In the genomic region with DNA sequence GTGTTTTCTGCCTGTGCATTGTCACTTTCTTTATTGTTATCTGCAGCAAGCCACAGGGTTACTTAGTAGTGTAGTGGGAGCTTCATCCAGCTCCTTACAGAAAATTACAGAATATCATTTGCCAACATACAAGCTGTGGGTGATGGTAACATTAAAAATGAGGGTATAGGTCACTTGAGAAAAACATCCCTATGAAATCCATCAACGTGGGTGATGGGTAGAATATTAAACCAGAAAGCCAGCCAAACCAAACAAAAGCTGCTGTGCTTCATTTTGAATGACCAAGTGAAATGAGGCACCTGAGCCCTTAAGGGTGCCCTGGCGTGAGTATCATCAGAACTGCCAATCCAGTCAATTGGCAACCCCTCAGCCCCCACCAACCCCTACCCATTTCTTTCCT, we compare ENCODE assay signal across 22 mouse cellular contexts. TPM values are rescaled to one million over a fixed set of nuclear protein-coding genes. Genes with fewer than 3 reads are reported as not detected.
DNase-seq lines count a peak whose midpoint lies in the region; ATAC-seq and TF ChIP-seq lines count a peak whose summit lies in the region.
"Had no signal": no experiment of that assay in that cellular context is flagged by ENCODE, and none has a peak within 500 bp of the region (broad histone marks: within the 10 kb centered on the region; RNA-seq: fewer than 3 reads in every experiment).

No protein-coding gene starts in this region.

- H3K9ac ChIP-seq in liver, adult 2 months (ENCODE audit: low read depth, low read length), result no peak overlapping the region
- H3K9ac ChIP-seq in liver, embryonic 11.5 days (ENCODE audit: low read depth, low read length), result no peak overlapping the region
- no peak overlapping the region for H3K9ac ChIP-seq in hindbrain, embryonic 16.5 days (ENCODE audit: low read depth, low read length)
- H3K9ac ChIP-seq: embryonic facial prominence, embryonic 15.5 days; heart, embryonic 13.5 days had no signal

- peak; percentile 43 for DNase-seq in kidney, adult 2 months
- DNase-seq in kidney, postnatal 25 days, result no peak
- DNase-seq in liver, adult 2 months (ENCODE audit: extremely low read depth, low read depth, low spot score), result peak; percentile 74
- DNase-seq in liver, embryonic 11.5 days (ENCODE audit: low spot score), result no peak
- DNase-seq in Patski (ENCODE audit: low read depth, low spot score), result peak; percentile 24
- no peak for DNase-seq in testis, postnatal 10 days (ENCODE audit: low spot score)
- DNase-seq: adrenal gland, adult 8-10 months; cerebellum, adult 11 months; cerebellum, adult 8-10 months; cerebellum, postnatal 14 days; embryo, embryonic 11 days; gastrocnemius, adult 2 months; gastrocnemius, postnatal 25 days; heart, adult 11 months; heart, postnatal 36 days had no signal

- WGBS in kidney, adult 2 months, result 25% methylated on average over 2 of the region's 2 CpGs
- 12% methylated on average over 2 of the region's 2 CpGs for WGBS in liver, adult 2 months
- WGBS in liver, embryonic 11.5 days, result 77% methylated on average over 2 of the region's 2 CpGs
- whole genome bisulfite sequencing in hindbrain, embryonic 16.5 days, result 58% methylated on average over 2 of the region's 2 CpGs

- no peak for TF ChIP-seq POLR2A in kidney, adult 2 months (IDR thresholded peaks at IDR 0.05; ENCODE audit: low read depth, low read length)
- TF ChIP-seq POLR2A in liver, adult 2 months (IDR thresholded peaks at IDR 0.05; ENCODE audit: extremely low read depth, insufficient read depth, low read length), result no peak

- H3K4me1 ChIP-seq in kidney, adult 2 months (ENCODE audit: control insufficient read depth, insufficient read depth, low read length), result peaks cover 4% of the 10 kb centered on the region; the same call in 1 of the 2 replicates
- H3K4me1 ChIP-seq in liver, adult 2 months (ENCODE audit: control insufficient read depth, insufficient read depth, low read length), result peaks cover 5% of the 10 kb centered on the region
- H3K4me1 ChIP-seq in liver, embryonic 11.5 days (replicated peaks; ENCODE audit: control insufficient read depth, insufficient read depth, low read length), result no peaks in the 10 kb centered on the region
- no peaks in the 10 kb centered on the region for H3K4me1 ChIP-seq in hindbrain, embryonic 16.5 days (ENCODE audit: control insufficient read depth, insufficient read depth, low read depth, low read length)
- H3K4me1 ChIP-seq: embryonic facial prominence, embryonic 15.5 days; forebrain, embryonic 10.5 days; heart, embryonic 13.5 days had no signal

- no peaks in the 10 kb centered on the region for H3K79me2 ChIP-seq in liver, adult 2 months (ENCODE audit: control insufficient read depth, insufficient read depth, low read length)

- ATAC-seq in liver, embryonic 11.5 days (replicated peaks; ENCODE audit: low FRiP score), result no peak
- ATAC-seq in Patski, result no peak
- peak; percentile 63 for ATAC-seq in hindbrain, embryonic 16.5 days
- ATAC-seq: forebrain, embryonic 14.5 days had no signal

- TF ChIP-seq CTCF in kidney, adult 2 months (conservative IDR thresholded peaks at IDR 0.05; ENCODE audit: insufficient read depth, insufficient read length, low read depth, low read length), result no peak
- no peak for TF ChIP-seq CTCF in liver, adult 2 months (IDR thresholded peaks at IDR 0.05; ENCODE audit: low read depth, low read length)
- no peak for TF ChIP-seq CTCF in Patski (IDR thresholded peaks at IDR 0.05)

- no peaks in the 10 kb centered on the region for H3K9me3 ChIP-seq in liver, embryonic 11.5 days (ENCODE audit: control insufficient read depth, low read length)
- no peaks in the 10 kb centered on the region for H3K9me3 ChIP-seq in hindbrain, embryonic 16.5 days (ENCODE audit: control insufficient read depth, low read length)
- H3K9me3 ChIP-seq: embryonic facial prominence, embryonic 15.5 days; forebrain, embryonic 10.5 days; heart, embryonic 13.5 days had no signal

- no peaks in the 10 kb centered on the region for H3K36me3 ChIP-seq in kidney, adult 2 months (ENCODE audit: control insufficient read depth, insufficient read depth, low read length)
- H3K36me3 ChIP-seq in liver, adult 2 months (ENCODE audit: control insufficient read depth, insufficient read depth, low read length), result no peaks in the 10 kb centered on the region
- no peaks in the 10 kb centered on the region for H3K36me3 ChIP-seq in liver, embryonic 11.5 days (ENCODE audit: control insufficient read depth, insufficient read depth, low read length)
- no peaks in the 10 kb centered on the region for H3K36me3 ChIP-seq in hindbrain, embryonic 16.5 days (ENCODE audit: control insufficient read depth, insufficient read depth, low read length)
- H3K36me3 ChIP-seq: embryonic facial prominence, embryonic 15.5 days; forebrain, embryonic 10.5 days; heart, embryonic 13.5 days had no signal

- in situ Hi-C loops in Patski (cut with MboI; ENCODE audit: low pct_unique_long_range_greater_than_20kb), result no loop called here

- no peak overlapping the region for H3K4me2 ChIP-seq in liver, embryonic 11.5 days
- no peak overlapping the region for H3K4me2 ChIP-seq in hindbrain, embryonic 16.5 days (ENCODE audit: low read length)
- H3K4me2 ChIP-seq: embryonic facial prominence, embryonic 15.5 days; heart, embryonic 13.5 days had no signal

- POLR2A ChIA-PET in Patski (lab: Charles Lee), result no interaction called here

- H3K4me3 ChIP-seq in kidney, adult 2 months (ENCODE audit: insufficient read depth, low read depth, low read length), result no peak overlapping the region
- H3K4me3 ChIP-seq in liver, adult 2 months (ENCODE audit: insufficient read depth, low read depth, low read length), result no peak overlapping the region
- no peak overlapping the region for H3K4me3 ChIP-seq in liver, embryonic 11.5 days (ENCODE audit: low read depth, low read length)
- H3K4me3 ChIP-seq in hindbrain, embryonic 16.5 days (ENCODE audit: low read length), result no peak overlapping the region
- H3K4me3 ChIP-seq: embryonic facial prominence, embryonic 15.5 days; erythroblast, embryonic 14.5 days; forebrain, embryonic 10.5 days; gastrocnemius, adult 2 months; heart, embryonic 13.5 days had no signal

- no peak overlapping the region for H3K27ac ChIP-seq in kidney, adult 2 months (ENCODE audit: insufficient read depth, low read depth, low read length)
- peak overlapping the region; percentile 26; the same call in 1 of the 2 replicates for H3K27ac ChIP-seq in liver, adult 2 months (replicated peaks; ENCODE audit: insufficient read depth, low read depth, low read length)
- H3K27ac ChIP-seq in liver, embryonic 11.5 days (ENCODE audit: low read depth, low read length), result no peak overlapping the region
- no peak overlapping the region for H3K27ac ChIP-seq in hindbrain, embryonic 16.5 days (ENCODE audit: low read depth, low read length)
- H3K27ac ChIP-seq: embryonic facial prominence, embryonic 15.5 days; forebrain, embryonic 10.5 days; gastrocnemius, adult 2 months; heart, embryonic 13.5 days had no signal

- H3K27me3 ChIP-seq in kidney, adult 2 months (replicated peaks; ENCODE audit: control insufficient read depth, insufficient read depth, low read length), result no peaks in the 10 kb centered on the region
- H3K27me3 ChIP-seq in liver, adult 2 months (ENCODE audit: control insufficient read depth, insufficient read depth, low read length), result no peaks in the 10 kb centered on the region
- H3K27me3 ChIP-seq in liver, embryonic 11.5 days (replicated peaks; ENCODE audit: control insufficient read depth, insufficient read depth, low read length), result no peaks in the 10 kb centered on the region
- H3K27me3 ChIP-seq in Patski, result no peaks in the 10 kb centered on the region
- H3K27me3 ChIP-seq in hindbrain, embryonic 16.5 days (replicated peaks; ENCODE audit: control insufficient read depth, insufficient read depth, low read length), result no peaks in the 10 kb centered on the region
- H3K27me3 ChIP-seq: embryonic facial prominence, embryonic 15.5 days; heart, embryonic 13.5 days had no signal

- CTCF ChIA-PET in Patski (lab: Charles Lee), result interaction anchor here (1.1 to 1.5 kb wide), 2 partner anchors 11 to 218 kb away, joined by 3 read pairs; no protein-coding TSS in a partner anchor

RNA-seq across cellular contexts. Expression of gene Slc7a14, which starts 58.1 kb away (rescaled TPM):
- 0.07 and 0.13 TPM in 2 replicates for polyA plus RNA-seq in kidney, adult 2 months (2012; rRNA removed)
- total RNA-seq in liver, adult 2 months (2014; rRNA removed), result under 0.01 TPM in 1 of 2 replicates, not detected in the other
- polyA plus RNA-seq in liver, adult 2 months (2012; rRNA removed), result not detected in 2 replicates
- polyA plus RNA-seq in liver, embryonic 11.5 days (2014; fragmentation: Nextera tagmentation; extraction: Ambion mirVana), result 0.08 and 0.13 TPM in 2 replicates
- 0.05 TPM for polyA plus RNA-seq in Patski (2021)
- 6.8 and 8.2 TPM in 2 replicates for polyA plus RNA-seq in hindbrain, embryonic 16.5 days (2015; fragmentation: Nextera tagmentation; extraction: Ambion mirVana)
- total RNA-seq: common myeloid progenitor, adult 5-6 weeks had no signal
- polyA plus RNA-seq: erythroblast, embryonic 14.5 days had no signal

Comparison
In these comparisons a context has a peak if more than half of its experiments do, and no peak if none do; other contexts are left out.
1. DNase-seq: peak in kidney, adult 2 months (single experiment), liver, adult 2 months (single experiment) and Patski (single experiment); none in kidney, postnatal 25 days (0 of 2), liver, embryonic 11.5 days (single experiment) and testis, postnatal 10 days (single experiment).